Mouse (Mus musculus) embryonic facial prominence, embryonic 12.5 days (tissue): Measurements from ENCODE around the gene Tle6. TPM values are rescaled to one million over a fixed set of nuclear protein-coding genes. Genes with fewer than 3 reads are reported as not detected.

Source experiments
- ATAC-seq: fragments of 200-750 bp; cut with Nextera tagmentation; 2 replicates; pipeline ENCODE4 v1.8.0; 2017; ENCODE audit not compliant: insufficient number of reproducible peaks, insufficient read depth, low FRiP score, low TSS enrichment
- H3K27ac ChIP-seq: fragments of 300-500 bp; sonication (generic); 2 replicates; pipeline ENCODE4 v1.5.1; 2016; ENCODE audit warnings: mild to moderate bottlenecking
- H3K27me3 ChIP-seq: fragments of 300-500 bp; sonication (generic); 2 replicates; pipeline ENCODE4 v1.6.1; 2016; ENCODE audit warnings: mild to moderate bottlenecking, moderate library complexity
- H3K36me3 ChIP-seq: fragments of 300-500 bp; sonication (generic); 2 replicates; pipeline ENCODE4 v1.6.1; 2016; ENCODE audit warnings: mild to moderate bottlenecking
- H3K4me1 ChIP-seq: fragments of 300-500 bp; sonication (generic); 2 replicates; pipeline ENCODE4 v1.6.1; 2016
- H3K4me2 ChIP-seq: fragments of 300-500 bp; sonication (generic); replicated peaks from 2 replicates; pipeline ENCODE4 v1.6.1; 2016; ENCODE audit warnings: mild to moderate bottlenecking, moderate library complexity
- H3K4me3 ChIP-seq: fragments of 300-500 bp; sonication (generic); 2 replicates; pipeline ENCODE4 v1.5.1; 2016; ENCODE audit warnings: mild to moderate bottlenecking
- H3K9ac ChIP-seq: fragments of 300-500 bp; sonication (generic); 2 replicates; pipeline ENCODE4 v1.6.1; 2016; ENCODE audit warnings: mild to moderate bottlenecking, moderate library complexity
- H3K9me3 ChIP-seq: fragments of 300-500 bp; sonication (generic); 2 replicates; pipeline ENCODE4 v1.6.1; 2016; ENCODE audit warnings: mild to moderate bottlenecking, moderate library complexity
- WGBS: fragments of 180-500 bp; shearing (Covaris S2); methylation state at CpG from one replicate; pipeline ENCODE4 v1.1.7; 2016; 5-methylcytosine and 5-hydroxymethylcytosine counted together
- polyA plus RNA-seq: library from polyadenylated mRNA; unstranded; fragments of >200 nt; fragmentation: Nextera tagmentation; extraction: Ambion mirVana; gene quantifications from 2 replicates; pipeline ENCODE4 v1.2.1, GENCODE M21; 2016

Gene Tle6
- polyA plus RNA-seq, 1 experiment from 2014 or later, result 14.4 TPM

DNA sequence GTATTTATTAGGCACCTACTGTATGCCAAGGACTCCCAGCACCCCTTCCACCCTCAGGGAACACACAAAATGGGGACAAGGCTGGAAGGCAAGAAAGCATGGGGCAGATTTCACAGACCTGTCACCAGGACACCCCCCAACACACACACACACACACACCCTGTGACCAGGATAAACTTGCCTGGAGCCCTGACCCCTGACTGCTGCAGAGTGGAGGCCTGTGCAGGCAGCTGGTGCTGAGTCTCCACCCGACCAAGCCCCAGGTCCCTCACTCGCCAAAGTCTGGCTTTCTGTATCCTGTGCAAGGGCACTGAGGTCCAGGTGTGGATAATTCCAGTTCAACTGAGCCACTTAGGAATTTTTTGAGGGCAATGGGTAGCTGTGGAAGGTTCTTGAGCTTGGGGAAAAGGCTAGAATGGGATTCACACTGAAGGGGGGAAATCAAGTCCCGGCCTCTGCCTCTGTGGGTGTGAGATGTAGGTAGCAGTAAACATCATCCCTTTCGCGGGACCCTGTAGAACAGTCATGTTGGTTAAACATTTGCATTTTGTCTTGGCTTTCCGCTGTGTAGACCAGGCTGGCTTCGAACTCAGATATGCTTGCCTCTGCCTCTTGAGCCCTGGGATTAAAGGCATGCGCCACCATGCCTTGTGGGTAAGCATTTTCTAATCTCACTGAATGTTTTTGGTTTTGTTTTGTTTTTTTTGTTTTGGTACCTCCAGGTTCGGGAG lies 31.2 kb downstream of the Tle6 start:
- H3K9ac ChIP-seq, result no peak overlapping the region
- peak overlapping the region; percentile 93 for H3K27ac ChIP-seq
- peaks cover 74% of the 10 kb centered on the region for H3K4me1 ChIP-seq
- WGBS, result 33% methylated on average over 9 of the region's 9 CpGs
- peaks cover 25% of the 10 kb centered on the region for H3K36me3 ChIP-seq
- no peaks in the 10 kb centered on the region for H3K9me3 ChIP-seq
- no peak for ATAC-seq
- 0 out of 2 replicates have a peak overlapping the region, but pooled peaks have one; percentile 52 for H3K4me2 ChIP-seq
- no peak overlapping the region for H3K4me3 ChIP-seq
- peaks cover 13% of the 10 kb centered on the region; the same call in 1 of the 2 replicates for H3K27me3 ChIP-seq

DNA sequence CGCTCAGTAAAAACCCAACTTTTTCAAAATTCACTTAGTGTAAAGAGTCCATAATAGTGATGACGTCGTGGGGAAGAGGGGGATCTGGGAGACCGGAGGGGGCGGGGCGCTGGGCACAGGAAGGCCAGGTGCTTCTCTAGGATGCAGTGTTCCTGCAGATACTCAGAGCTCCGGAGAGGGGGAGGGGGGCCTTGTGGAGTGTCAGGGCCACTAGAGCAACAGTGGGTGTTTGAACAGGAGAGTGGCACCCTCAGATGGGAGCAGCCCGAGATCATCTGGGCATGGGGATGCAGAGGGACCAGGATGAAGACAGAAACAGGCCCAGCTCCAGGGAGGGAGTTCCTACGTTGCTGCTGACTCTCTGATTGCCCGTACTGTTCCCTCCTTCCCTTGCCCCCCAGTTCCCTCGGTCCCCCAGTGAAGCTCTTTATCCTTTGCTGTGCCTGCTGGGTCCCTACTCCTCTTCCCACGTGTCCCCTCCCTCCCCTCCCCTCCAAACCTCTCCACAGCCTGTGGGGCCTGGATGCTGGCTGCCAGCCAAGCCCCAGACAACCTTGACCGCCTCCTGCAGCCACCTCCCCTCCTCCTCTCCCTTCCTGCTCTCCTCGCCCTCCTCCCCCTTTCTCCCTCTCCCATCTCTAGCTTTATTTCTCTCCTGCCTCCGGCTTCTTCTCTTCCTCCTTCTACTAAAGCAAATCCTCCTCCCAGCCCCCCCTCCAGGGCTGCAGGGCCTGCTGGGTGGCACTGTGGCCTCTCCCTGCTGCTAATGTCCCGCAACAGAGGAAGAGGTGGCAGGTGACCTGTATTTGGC lies 32.3 kb downstream of the Tle6 start:
- Histone ChIP-seq H3K9ac (0 out of 2 replicates have a peak overlapping the region, but pooled peaks have one; percentile 8), H3K4me1 (peaks cover 75% of the 10 kb centered on the region), H3K9me3 (no peaks in the 10 kb centered on the region), H3K4me3 (no peak overlapping the region), H3K27me3 (0 out of 2 replicates have a peak, but pooled peaks cover 3% of the 10 kb centered on the region), H3K27ac (peak overlapping the region; percentile 93), H3K4me2 (peak overlapping the region; percentile 40), H3K36me3 (peaks cover 31% of the 10 kb centered on the region)
- WGBS, result 8% methylated on average over 15 of the region's 16 CpGs
- ATAC-seq, result 0 out of 2 replicates have a peak, but pooled peaks have one; percentile 0

- Histone ChIP-seq H3K36me3 (peaks cover 38% of the 10 kb centered on the region), H3K27me3 (no peaks in the 10 kb centered on the region), H3K9ac (no peak overlapping the region), H3K27ac (no peak overlapping the region), H3K4me2 (no peak overlapping the region; the same call in 1 of the 2 replicates), H3K4me1 (peaks cover 83% of the 10 kb centered on the region), H3K9me3 (no peaks in the 10 kb centered on the region), H3K4me3 (no peak overlapping the region)
- no peak for ATAC-seq
- 28% methylated on average over 20 of the region's 20 CpGs for WGBS
Measured at GRCm38 (mm10) chr10:81565257-81566228, 35.3 kb downstream of the Tle6 start.

GRCm38 (mm10) chr10:81564734-81565133 lies 36.1 kb downstream of the Tle6 start:
- 9% methylated on average over 10 of the region's 10 CpGs for WGBS
- peaks cover 75% of the 10 kb centered on the region for H3K4me1 ChIP-seq
- peaks cover 38% of the 10 kb centered on the region for H3K36me3 ChIP-seq
- no peak overlapping the region for H3K4me3 ChIP-seq
- no peaks in the 10 kb centered on the region for H3K9me3 ChIP-seq
- no peaks in the 10 kb centered on the region for H3K27me3 ChIP-seq
- H3K4me2 ChIP-seq, result no peak overlapping the region
- peak overlapping the region; percentile 38; the same call in 1 of the 2 replicates for H3K27ac ChIP-seq
- H3K9ac ChIP-seq, result no peak overlapping the region
- no peak for ATAC-seq

DNA sequence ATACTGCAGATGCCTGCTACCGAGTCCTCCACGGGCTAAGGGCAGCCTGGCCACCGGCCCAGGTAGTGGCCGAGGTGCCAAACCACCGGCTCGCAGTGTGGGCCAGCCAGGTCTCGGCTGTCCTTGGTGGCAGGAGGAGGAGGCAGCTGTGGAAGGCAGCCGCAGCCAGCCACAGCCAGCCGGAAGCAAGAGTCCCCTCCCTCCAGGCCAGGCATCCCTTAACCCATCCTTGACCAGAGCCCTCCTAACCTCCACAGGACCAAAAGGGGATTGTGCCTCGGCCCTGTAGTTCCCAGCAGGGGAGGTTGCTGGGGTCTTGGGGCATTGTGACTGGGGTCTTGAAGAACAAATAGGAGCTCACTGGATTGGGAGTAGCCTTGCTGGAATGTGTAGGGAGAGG lies 36.7 kb downstream of the Tle6 start:
- 5% methylated on average over 10 of the region's 10 CpGs for WGBS
- H3K9me3 ChIP-seq, result no peaks in the 10 kb centered on the region

DNA sequence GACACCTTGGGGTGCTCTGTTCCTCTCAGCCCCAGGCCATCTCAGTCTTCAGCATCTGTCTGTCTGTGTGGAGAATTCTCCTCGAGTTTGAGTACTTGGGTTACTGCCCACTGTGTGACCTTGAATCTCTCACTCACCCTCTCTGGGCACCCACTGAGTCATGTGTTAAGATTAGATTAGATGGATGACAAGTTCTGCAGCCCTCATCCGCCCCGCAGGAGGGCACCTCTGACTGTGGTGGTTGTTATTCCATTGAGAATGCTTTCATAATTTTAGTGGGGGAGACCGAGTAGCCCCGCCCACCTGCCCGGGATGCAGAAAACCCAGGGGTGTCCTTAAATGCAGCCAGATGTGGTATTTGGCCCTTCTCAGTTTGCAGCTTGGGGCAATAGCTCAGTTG lies 37.4 kb downstream of the Tle6 start:
- 0 out of 2 replicates have a peak overlapping the region, but pooled peaks have one; percentile 16 for H3K4me3 ChIP-seq
- ATAC-seq, result no peak
- H3K27me3 ChIP-seq, result no peaks in the 10 kb centered on the region
- no peak overlapping the region for H3K9ac ChIP-seq
- H3K9me3 ChIP-seq, result no peaks in the 10 kb centered on the region
- 18% methylated on average over 6 of the region's 6 CpGs for WGBS
- peak overlapping the region; percentile 51; the same call in 1 of the 2 replicates for H3K27ac ChIP-seq
- H3K4me1 ChIP-seq, result peaks cover 67% of the 10 kb centered on the region
- peaks cover 38% of the 10 kb centered on the region for H3K36me3 ChIP-seq
- H3K4me2 ChIP-seq, result peak overlapping the region; percentile 42; the same call in 1 of the 2 replicates

More for the DNA sequence above, 36.7 kb downstream of the Tle6 start:
- H3K4me3 ChIP-seq, result peak overlapping the region; percentile 16
- peak overlapping the region; percentile 37; the same call in 1 of the 2 replicates for H3K9ac ChIP-seq
- H3K27ac ChIP-seq, result peak overlapping the region; percentile 72
- H3K27me3 ChIP-seq, result no peaks in the 10 kb centered on the region
- peaks cover 38% of the 10 kb centered on the region for H3K36me3 ChIP-seq
- peak overlapping the region; percentile 42 for H3K4me2 ChIP-seq
- ATAC-seq, result no peak
- peaks cover 70% of the 10 kb centered on the region for H3K4me1 ChIP-seq

GRCm38 (mm10) chr10:81562411-81562810 lies 38.5 kb downstream of the Tle6 start:
- no peak for ATAC-seq
- WGBS, result 76% methylated on average over 6 of the region's 6 CpGs
- H3K27me3 ChIP-seq, result no peaks in the 10 kb centered on the region
- no peak overlapping the region for H3K4me3 ChIP-seq
- H3K9ac ChIP-seq, result no peak overlapping the region
- H3K9me3 ChIP-seq, result no peaks in the 10 kb centered on the region
- H3K27ac ChIP-seq, result no peak overlapping the region
- no peak overlapping the region for H3K4me2 ChIP-seq
- H3K36me3 ChIP-seq, result peaks cover 38% of the 10 kb centered on the region
- peaks cover 57% of the 10 kb centered on the region for H3K4me1 ChIP-seq

DNA sequence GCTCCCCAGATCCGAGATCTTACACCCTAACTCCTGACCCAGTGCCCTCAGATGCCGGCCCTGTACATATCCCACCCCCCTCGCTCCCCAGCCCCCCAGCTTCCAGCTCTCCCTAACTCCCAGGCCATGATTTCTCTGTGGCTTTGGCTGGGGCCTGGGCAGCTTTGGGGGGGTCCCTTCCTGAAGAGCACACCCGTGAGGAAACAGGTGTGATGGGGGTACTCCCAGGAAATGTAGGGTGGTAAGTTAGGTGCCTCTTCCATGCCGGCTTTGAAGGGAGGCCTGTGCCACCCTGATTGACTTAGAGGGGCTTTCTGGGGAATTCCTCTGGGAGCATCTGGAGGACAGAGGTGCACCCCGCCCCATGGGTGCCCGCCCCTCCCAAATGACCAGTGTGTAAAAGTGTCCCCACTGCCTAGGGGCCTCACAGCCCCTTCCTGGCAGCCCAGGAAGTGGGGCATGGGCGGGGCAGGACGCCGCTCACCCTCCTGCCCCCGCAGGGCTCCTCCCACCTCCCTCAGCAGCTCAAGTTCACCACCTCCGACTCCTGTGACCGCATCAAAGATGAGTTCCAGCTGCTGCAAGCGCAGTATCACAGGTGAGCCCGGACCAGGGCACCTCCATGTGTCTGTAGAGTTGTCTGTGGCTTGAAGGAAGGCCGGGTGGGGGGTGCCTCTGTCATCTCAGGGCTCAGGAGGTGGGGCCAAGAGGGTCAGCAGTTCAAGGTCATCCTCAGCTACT lies 40.0 kb downstream of the Tle6 start:
- WGBS, result 11% methylated on average over 16 of the region's 16 CpGs
- peak overlapping the region; percentile 98 for H3K9ac ChIP-seq
- H3K27ac ChIP-seq, result peak overlapping the region; percentile 93
- H3K36me3 ChIP-seq, result peaks cover 25% of the 10 kb centered on the region
- ATAC-seq, result no peak
- H3K9me3 ChIP-seq, result no peaks in the 10 kb centered on the region
- peaks cover 54% of the 10 kb centered on the region for H3K4me1 ChIP-seq
- H3K4me2 ChIP-seq, result peak overlapping the region; percentile 91
- no peaks in the 10 kb centered on the region for H3K27me3 ChIP-seq
- H3K4me3 ChIP-seq, result peak overlapping the region; percentile 96

GRCm38 (mm10) chr10:81559627-81560539 lies 41.0 kb downstream of the Tle6 start:
- Histone ChIP-seq H3K4me1 (peaks cover 45% of the 10 kb centered on the region), H3K4me3 (peak overlapping the region; percentile 96), H3K9ac (peak overlapping the region; percentile 98), H3K9me3 (no peaks in the 10 kb centered on the region), H3K27ac (peak overlapping the region; percentile 93), H3K27me3 (no peaks in the 10 kb centered on the region), H3K4me2 (peak overlapping the region; percentile 91), H3K36me3 (peaks cover 15% of the 10 kb centered on the region)
- ATAC-seq, result no peak
- 1% methylated on average over 32 of the region's 36 CpGs for WGBS
